Mouse (Mus musculus) MN1 (cell line): ENCODE measurements around the gene Slc35b3.

Experiments used
- DNase-seq: peaks from one replicate; pipeline ENCODE4 v3.0.0-alpha.2; 2016; ENCODE audit warnings: low spot score

The Slc35b3 gene

GRCm38 (mm10) chr13:38938433-38938832, 22.2 kb downstream of the Slc35b3 start:
- no peak for DNase-seq

- DNase-seq, result no peak
Observed at GRCm38 (mm10) chr13:38936860-38937471, 23.7 kb downstream of the Slc35b3 start.

- no peak for DNase-seq
Observed at GRCm38 (mm10) chr13:38935856-38936446, 24.7 kb downstream of the Slc35b3 start.

GRCm38 (mm10) chr13:38929843-38930578, 30.7 kb downstream of the Slc35b3 start:
- no peak for DNase-seq

GRCm38 (mm10) chr13:38922676-38923075, 38.0 kb downstream of the Slc35b3 start:
- DNase-seq, result no peak

GRCm38 (mm10) chr13:38921306-38921705, 39.4 kb downstream of the Slc35b3 start:
- DNase-seq, result no peak

- DNase-seq, result peak; percentile 75
Observed at GRCm38 (mm10) chr13:38918188-38918885, 42.3 kb downstream of the Slc35b3 start.

GRCm38 (mm10) chr13:38917556-38917955, 43.1 kb downstream of the Slc35b3 start:
- no peak for DNase-seq

- peak; percentile 18 for DNase-seq
Observed at GRCm38 (mm10) chr13:38914771-38915170, 45.9 kb downstream of the Slc35b3 start.

GRCm38 (mm10) chr13:38892364-38892763, 68.3 kb downstream of the Slc35b3 start:
- DNase-seq, result no peak
